Mouse (Mus musculus): ENCODE measurements around the gene Pms1. TPM values are rescaled to one million over a fixed set of nuclear protein-coding genes. Genes with fewer than 3 reads are reported as not detected.
A peak's percentile ranks its signal among the peaks of the same experiment; 100 is the strongest.

Pms1 gene
- polyA plus RNA-seq, 1 experiment from 2014 or later = 10.1 TPM

GRCm38 (mm10) chr1:53191234-53191633, 105.6 kb downstream of the Pms1 start:
- H3K4me2 ChIP-seq = no peak overlapping the region
- no peak for ATAC-seq (ENCODE audit: low FRiP score)

GRCm38 (mm10) chr1:53189620-53190019, 107.2 kb downstream of the Pms1 start:
- 74% methylated on average over 3 of the region's 3 CpGs for WGBS
- no peak overlapping the region for H3K27ac ChIP-seq (replicated peaks)
- H3K4me3 ChIP-seq (replicated peaks) = no peak overlapping the region
- no peak for ATAC-seq (ENCODE audit: low FRiP score)
- no peaks in the 10 kb centered on the region for H3K4me1 ChIP-seq
- no peak overlapping the region for H3K9ac ChIP-seq (replicated peaks)
- no peak overlapping the region for H3K4me2 ChIP-seq
- no peaks in the 10 kb centered on the region for H3K9me3 ChIP-seq (replicated peaks)
- H3K27me3 ChIP-seq (replicated peaks) = no peaks in the 10 kb centered on the region
- H3K36me3 ChIP-seq = no peaks in the 10 kb centered on the region; the same call in 1 of the 2 replicates

More at GRCm38 (mm10) chr1:53191234-53191633, 105.6 kb downstream of the Pms1 start:
- H3K9me3 ChIP-seq (replicated peaks) = no peaks in the 10 kb centered on the region
- H3K36me3 ChIP-seq = no peaks in the 10 kb centered on the region; the same call in 1 of the 2 replicates
- no peaks in the 10 kb centered on the region for H3K27me3 ChIP-seq (replicated peaks)
- H3K9ac ChIP-seq (replicated peaks) = no peak overlapping the region
- 54% methylated on average over 3 of the region's 3 CpGs for WGBS
- H3K4me3 ChIP-seq (replicated peaks) = no peak overlapping the region
- no peaks in the 10 kb centered on the region for H3K4me1 ChIP-seq
- no peak overlapping the region for H3K27ac ChIP-seq (replicated peaks)

GRCm38 (mm10) chr1:53187536-53187935, 109.3 kb downstream of the Pms1 start, which contains the start of gene 1700019A02Rik:
Gene 1700019A02Rik, minus strand, starts transcription at chr1:53187636.
- ATAC-seq (ENCODE audit: low FRiP score) = no peak
- no peaks in the 10 kb centered on the region for H3K4me1 ChIP-seq
- no peaks in the 10 kb centered on the region for H3K27me3 ChIP-seq (replicated peaks)
- 94% methylated on average over 8 of the region's 8 CpGs for WGBS
- H3K4me2 ChIP-seq = no peak within 1 kb of the TSS
- H3K9me3 ChIP-seq (replicated peaks) = no peaks in the 10 kb centered on the region
- no peak within 1 kb of the TSS for H3K4me3 ChIP-seq (replicated peaks)
- H3K9ac ChIP-seq (replicated peaks) = no peak within 1 kb of the TSS
- H3K27ac ChIP-seq (replicated peaks) = no peak within 1 kb of the TSS
- H3K36me3 ChIP-seq = no peaks in the 10 kb centered on the region; the same call in 1 of the 2 replicates

- no peaks in the 10 kb centered on the region; the same call in 1 of the 2 replicates for H3K36me3 ChIP-seq
- H3K27ac ChIP-seq (replicated peaks) = no peak overlapping the region
- 79% methylated on average over 3 of the region's 3 CpGs for WGBS
Observed at GRCm38 (mm10) chr1:53186301-53186700, 110.5 kb downstream of the Pms1 start.

GRCm38 (mm10) chr1:53157715-53158114, 139.1 kb downstream of the Pms1 start:
- no peaks in the 10 kb centered on the region for H3K27me3 ChIP-seq (replicated peaks)
- WGBS = 56% methylated on average over 6 of the region's 6 CpGs
- no peaks in the 10 kb centered on the region for H3K36me3 ChIP-seq
- H3K4me2 ChIP-seq = no peak overlapping the region
- no peaks in the 10 kb centered on the region for H3K4me1 ChIP-seq
- 0 out of 2 replicates have a peak, but pooled peaks have one; percentile 53 for ATAC-seq (ENCODE audit: low FRiP score)
- H3K9ac ChIP-seq (replicated peaks) = no peak overlapping the region
- no peak overlapping the region for H3K4me3 ChIP-seq (replicated peaks)
- no peaks in the 10 kb centered on the region for H3K9me3 ChIP-seq (replicated peaks)
- no peak overlapping the region for H3K27ac ChIP-seq (replicated peaks)

More at GRCm38 (mm10) chr1:53186301-53186700, 110.5 kb downstream of the Pms1 start:
- H3K4me3 ChIP-seq (replicated peaks) = no peak overlapping the region
- H3K4me1 ChIP-seq = no peaks in the 10 kb centered on the region
- no peaks in the 10 kb centered on the region for H3K9me3 ChIP-seq (replicated peaks)
- H3K27me3 ChIP-seq (replicated peaks) = no peaks in the 10 kb centered on the region
- no peak overlapping the region for H3K9ac ChIP-seq (replicated peaks)
- ATAC-seq (ENCODE audit: low FRiP score) = no peak
- no peak overlapping the region for H3K4me2 ChIP-seq

Other genes with a start within 250 kb of the Pms1 start
- gene Mstn, start 235.4 kb downstream of the Pms1 start, polyA plus RNA-seq (2015; fragmentation: Nextera tagmentation; extraction: Ambion mirVana) = 0.74 and 0.81 TPM in 2 replicates
- gene 1700019A02Rik, start 109.4 kb downstream of the Pms1 start, polyA plus RNA-seq (2015; fragmentation: Nextera tagmentation; extraction: Ambion mirVana) = not detected in 2 replicates
- gene Ormdl1, start 77 bp upstream of the Pms1 start, polyA plus RNA-seq (2015; fragmentation: Nextera tagmentation; extraction: Ambion mirVana) = 42.7 and 45.2 TPM in 2 replicates
- gene Gm28778, start 93 bp upstream of the Pms1 start, polyA plus RNA-seq (2015; fragmentation: Nextera tagmentation; extraction: Ambion mirVana) = not detected in 2 replicates
- 21.3 and 21.8 TPM in 2 replicates for gene Osgepl1, start 16.6 kb upstream of the Pms1 start, polyA plus RNA-seq (2015; fragmentation: Nextera tagmentation; extraction: Ambion mirVana)
- gene Asdurf, start 55.6 kb upstream of the Pms1 start, polyA plus RNA-seq (2015; fragmentation: Nextera tagmentation; extraction: Ambion mirVana) = 8.9 and 12.0 TPM in 2 replicates
- gene Gm28551, start 55.6 kb upstream of the Pms1 start, polyA plus RNA-seq (2015; fragmentation: Nextera tagmentation; extraction: Ambion mirVana) = 2.3 and 3.1 TPM in 2 replicates
- gene Asnsd1, start 55.7 kb upstream of the Pms1 start, polyA plus RNA-seq (2015; fragmentation: Nextera tagmentation; extraction: Ambion mirVana) = 57.3 and 61.2 TPM in 2 replicates

Data from neural tube, embryonic 15.5 days (tissue).